In the genomic region with DNA sequence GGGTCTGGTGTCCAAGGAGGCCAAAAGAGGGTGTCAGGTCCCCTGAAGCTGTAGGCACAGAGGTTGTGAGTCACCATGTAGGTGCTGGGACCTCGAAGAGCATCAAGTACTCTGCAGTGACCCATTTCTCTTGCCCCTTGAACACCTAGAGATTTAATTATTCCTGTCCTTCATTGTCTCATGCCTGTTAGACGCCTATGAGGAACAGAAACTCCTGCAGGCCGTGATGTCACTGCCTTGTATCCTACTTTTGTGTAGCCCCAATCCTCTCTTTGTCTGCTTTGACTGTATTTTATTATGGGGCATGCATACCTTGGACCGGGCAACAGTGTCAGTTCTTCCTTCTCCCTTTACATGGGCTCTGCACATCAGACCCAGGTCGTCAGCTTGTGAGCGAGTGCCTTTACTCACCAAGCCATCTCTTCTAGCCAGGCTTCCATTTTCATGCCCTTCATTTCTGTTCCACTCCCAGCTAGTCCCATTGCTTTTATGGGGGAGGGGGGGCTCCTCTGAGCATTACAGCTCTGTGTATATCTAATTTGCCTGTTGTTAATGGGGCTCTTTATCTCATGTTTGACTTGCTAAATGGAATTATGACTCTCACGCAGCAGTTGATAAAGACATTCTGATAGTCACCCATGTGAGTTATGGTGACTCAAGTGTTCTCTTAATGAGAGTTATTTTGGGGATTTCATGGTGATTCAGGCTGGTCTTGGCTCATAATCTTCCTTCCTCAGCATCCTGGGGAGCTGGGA, we compare ENCODE assay signal across 1 mouse cellular context.
TF ChIP-seq lines count a peak whose summit lies in the region.

No protein-coding gene starts in this region.

TF ChIP-seq in MEL, 35 proteins besides CTCF, POLR2A, EP300 and RAD21 (continued from another document):
- TF ChIP-seq UBTF (IDR thresholded peaks at IDR 0.05; ENCODE audit: borderline replicate concordance, insufficient read depth, low read depth, low read length): no peak
- TF ChIP-seq MAX (IDR thresholded peaks at IDR 0.05; ENCODE audit: low read length): peak; percentile 32; the same call in 1 of the 2 replicates
- no peak for TF ChIP-seq SMC3 (IDR thresholded peaks at IDR 0.05; ENCODE audit: low read depth, low read length)
- TF ChIP-seq MEF2A (IDR thresholded peaks at IDR 0.05; ENCODE audit: extremely low read depth, insufficient replicate concordance, low read depth, low read length, poor library complexity, severe bottlenecking): peak; percentile 55; the same call in 1 of the 2 replicates
- no peak for TF ChIP-seq ZKSCAN1 (IDR thresholded peaks at IDR 0.05; ENCODE audit: low read depth, low read length)
- peak; percentile 36; the same call in 1 of the 2 replicates for TF ChIP-seq BHLHE40 (IDR thresholded peaks at IDR 0.05; ENCODE audit: borderline replicate concordance, low read depth, low read length)
- no peak for TF ChIP-seq NELFE (IDR thresholded peaks at IDR 0.05; ENCODE audit: low read depth, low read length)
- TF ChIP-seq SIN3A (IDR thresholded peaks at IDR 0.05; ENCODE audit: low read length): peak; percentile 69
- peak; percentile 26; the same call in 1 of the 2 replicates for TF ChIP-seq MAFK (IDR thresholded peaks at IDR 0.05; ENCODE audit: borderline replicate concordance, low read depth, low read length)
- peak; percentile 35; the same call in 1 of the 2 replicates for TF ChIP-seq RCOR1 (IDR thresholded peaks at IDR 0.05; ENCODE audit: low read depth, low read length)
- no peak for TF ChIP-seq CHD2 (IDR thresholded peaks at IDR 0.05; ENCODE audit: low read length)
- TF ChIP-seq TBP (IDR thresholded peaks at IDR 0.05; ENCODE audit: low read depth, low read length): 0 out of 2 replicates have a peak, but pooled peaks have one; percentile 17
- 0 out of 2 replicates have a peak, but pooled peaks have one; percentile 50 for TF ChIP-seq MXI1 (IDR thresholded peaks at IDR 0.05; ENCODE audit: low read depth, low read length)
- no peak for TF ChIP-seq NRF1 (IDR thresholded peaks at IDR 0.05; ENCODE audit: insufficient read depth, low read depth, low read length, poor library complexity, severe bottlenecking)
- no peak for TF ChIP-seq ZNF384 (IDR thresholded peaks at IDR 0.05; ENCODE audit: low read depth, low read length)
- TF ChIP-seq ETS1 (IDR thresholded peaks at IDR 0.05; ENCODE audit: low read depth, low read length): peak; percentile 85
TF ChIP-seq in MEL: peak in this region for 12.
